Mouse (Mus musculus) forebrain, embryonic 16.5 days (tissue): ENCODE data around the gene Fam241a. TPM values are rescaled to one million over a fixed set of nuclear protein-coding genes. Genes with fewer than 3 reads are reported as not detected.
A peak's percentile ranks its signal among the peaks of the same experiment; 100 is the strongest.

Experiments
- ATAC-seq: fragments of 200-750 bp; cut with Nextera tagmentation; 2 replicates; pipeline ENCODE4 v1.8.0; 2017; ENCODE audit warnings: mild to moderate bottlenecking, moderate library complexity
- H3K27ac ChIP-seq: fragments of 300-500 bp; sonication (generic); 2 replicates; pipeline ENCODE4 v1.5.1; 2014; ENCODE audit warnings: low read length, control low read depth
- H3K27me3 ChIP-seq: fragments of 300-500 bp; sonication (generic); replicated peaks from 2 replicates; pipeline ENCODE4 v1.6.1; 2014; ENCODE audit warnings: low read length; ENCODE audit not compliant: control insufficient read depth, insufficient read depth
- H3K36me3 ChIP-seq: fragments of 300-500 bp; sonication (generic); 2 replicates; pipeline ENCODE4 v1.6.1; 2014; ENCODE audit not compliant: control insufficient read depth, insufficient read depth
- H3K4me1 ChIP-seq: fragments of 300-500 bp; sonication (generic); replicated peaks from 2 replicates; pipeline ENCODE4 v1.6.1; 2014; ENCODE audit warnings: low read length; ENCODE audit not compliant: control insufficient read depth, insufficient read depth
- H3K4me2 ChIP-seq: fragments of 300-500 bp; sonication (generic); 2 replicates; pipeline ENCODE4 v1.6.1; 2014; ENCODE audit warnings: mild to moderate bottlenecking, low read length, control low read depth
- H3K4me3 ChIP-seq: fragments of 300-500 bp; sonication (generic); replicated peaks from 2 replicates; pipeline ENCODE4 v1.5.1; 2014; ENCODE audit warnings: mild to moderate bottlenecking, low read length, control low read depth
- H3K9ac ChIP-seq: fragments of 300-500 bp; sonication (generic); replicated peaks from 2 replicates; pipeline ENCODE4 v1.6.1; 2014; ENCODE audit warnings: low read depth, low read length, control low read depth
- H3K9me3 ChIP-seq: fragments of 300-500 bp; sonication (generic); 2 replicates; pipeline ENCODE4 v1.6.1; 2016; ENCODE audit warnings: low read length; ENCODE audit not compliant: control insufficient read depth
- WGBS: fragments of 180-500 bp; shearing (Covaris S2); extraction: QIAGEN DNeasy Blood & Tissue Kit; methylation state at CpG from one replicate; pipeline ENCODE4 v1.1.7; 2014; 5-methylcytosine and 5-hydroxymethylcytosine counted together
- polyA plus RNA-seq: library from polyadenylated mRNA; unstranded; fragments of >200 nt; fragmentation: Nextera tagmentation; extraction: Ambion mirVana; gene quantifications from 2 replicates; pipeline ENCODE4 v1.2.1, GENCODE M21; 2015

The Fam241a gene
- 10.2 and 10.5 TPM in 2 replicates for polyA plus RNA-seq

DNA sequence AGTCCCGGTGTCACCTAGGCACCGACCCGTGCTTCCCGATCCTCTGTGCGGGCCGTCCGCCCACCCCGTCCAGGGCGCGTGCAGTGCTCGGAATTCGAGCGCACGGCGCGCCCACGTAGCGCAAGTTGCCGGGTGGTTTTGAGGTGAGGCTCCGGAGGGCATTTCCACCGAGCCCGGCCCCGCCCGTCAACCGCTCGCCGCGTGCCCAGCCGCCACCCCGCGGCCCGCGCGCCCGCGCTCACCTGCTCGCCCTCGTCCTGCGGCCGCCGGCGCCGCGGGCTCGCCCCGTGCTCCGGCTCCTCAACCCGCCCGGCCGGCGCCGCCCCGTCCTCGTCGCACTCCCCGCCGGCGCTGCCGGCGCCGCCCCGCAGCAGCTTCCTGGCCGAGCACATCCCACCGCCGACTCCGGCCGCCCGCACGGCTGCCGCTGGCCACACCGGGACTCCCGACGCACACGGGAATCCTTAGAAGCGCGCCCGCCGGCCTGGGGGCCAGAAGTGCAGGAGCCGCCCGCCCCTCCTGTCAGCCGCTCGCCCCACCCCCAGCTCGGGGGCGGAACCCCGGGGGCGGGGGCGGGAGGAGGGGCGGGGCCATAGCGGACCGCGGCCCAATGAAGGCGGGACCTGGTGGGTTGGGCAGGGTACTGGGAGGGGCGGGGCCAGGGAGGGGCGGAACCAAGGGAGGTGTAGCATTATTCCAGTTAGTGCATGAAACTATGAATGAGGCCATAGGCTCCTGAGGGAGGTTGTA is at the start of gene Fam241a:
Fam241a (minus strand) TSS at position 533 of the 750 bp plus-strand sequence.
- H3K4me2 ChIP-seq, result peak within 1 kb of the TSS; percentile 80
- peak within 1 kb of the TSS; percentile 87 for H3K4me3 ChIP-seq
- ATAC-seq, result peak; percentile 96
- 0% methylated on average over 82 of the region's 94 CpGs for WGBS
- H3K4me1 ChIP-seq, result peaks cover 6% of the 10 kb centered on the region
- H3K36me3 ChIP-seq, result no peaks in the 10 kb centered on the region
- no peaks in the 10 kb centered on the region for H3K9me3 ChIP-seq
- peak within 1 kb of the TSS; percentile 74 for H3K9ac ChIP-seq
- H3K27me3 ChIP-seq, result 0 out of 2 replicates have a peak, but pooled peaks cover 2% of the 10 kb centered on the region
- no peak within 1 kb of the TSS; the same call in 1 of the 2 replicates for H3K27ac ChIP-seq

DNA sequence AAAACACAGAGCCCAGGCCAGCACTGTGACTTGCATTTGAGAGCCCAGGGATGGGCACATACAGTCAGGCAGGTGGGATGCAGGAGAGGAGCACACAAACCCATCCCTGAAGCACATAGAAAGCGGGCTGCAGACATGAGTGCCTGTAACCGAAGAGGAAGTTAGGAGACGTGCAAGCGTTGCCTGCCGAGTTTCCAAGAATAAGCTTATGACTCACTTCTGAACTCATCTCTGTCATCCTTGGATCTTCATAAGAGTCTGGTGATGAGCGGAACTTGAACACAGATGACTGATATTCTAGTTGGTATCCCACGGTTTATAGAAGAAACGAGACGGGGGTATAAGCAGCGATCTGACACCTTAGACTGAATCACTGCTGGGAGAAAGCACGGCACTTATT is 36.3 kb upstream of the Fam241a start:
- Histone ChIP-seq H3K4me1 (no peaks in the 10 kb centered on the region), H3K27me3 (no peaks in the 10 kb centered on the region), H3K4me2 (no peak overlapping the region), H3K4me3 (no peak overlapping the region), H3K36me3 (no peaks in the 10 kb centered on the region), H3K9me3 (no peaks in the 10 kb centered on the region), H3K9ac (no peak overlapping the region), H3K27ac (no peak overlapping the region)
- no peak for ATAC-seq
- WGBS, result 96% methylated on average over 11 of the region's 11 CpGs

DNA sequence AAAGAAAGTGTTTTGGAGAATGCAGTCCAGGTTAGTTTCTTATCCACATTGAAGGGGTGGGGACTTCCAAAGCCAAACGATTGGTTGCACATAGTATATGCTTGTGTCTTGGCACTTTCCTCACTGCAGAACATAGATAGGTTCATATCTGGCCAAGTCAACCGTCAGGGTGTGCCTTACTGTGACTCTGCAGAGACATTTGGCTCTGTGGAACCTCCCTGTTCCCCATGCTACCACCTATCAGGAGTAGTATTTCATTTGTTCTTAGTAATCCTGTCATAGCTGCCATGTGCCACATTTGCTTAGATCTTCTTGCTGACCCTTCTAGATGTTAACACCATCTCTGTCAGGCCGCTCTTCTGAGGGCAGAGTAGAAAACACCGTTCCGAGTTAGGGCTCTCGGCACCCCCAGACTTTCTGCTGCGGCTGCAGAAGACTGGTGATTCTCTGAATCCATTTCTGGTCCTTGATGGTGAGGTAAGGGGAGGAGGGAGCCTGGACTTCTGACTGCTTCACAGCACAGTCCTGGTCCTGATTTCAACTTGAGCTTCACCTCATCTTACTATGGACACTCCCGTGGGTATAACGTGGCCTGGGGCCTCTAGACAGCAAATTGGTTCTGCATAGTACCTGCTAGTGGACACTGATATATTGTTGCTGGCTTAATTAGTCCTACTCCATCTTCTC is 34.3 kb upstream of the Fam241a start:
- Histone ChIP-seq H3K4me2 (no peak overlapping the region), H3K9me3 (no peaks in the 10 kb centered on the region), H3K27me3 (no peaks in the 10 kb centered on the region), H3K36me3 (no peaks in the 10 kb centered on the region), H3K27ac (no peak overlapping the region), H3K9ac (no peak overlapping the region), H3K4me1 (no peaks in the 10 kb centered on the region), H3K4me3 (no peak overlapping the region)
- ATAC-seq, result no peak
- 91% methylated on average over 9 of the region's 9 CpGs for WGBS

DNA sequence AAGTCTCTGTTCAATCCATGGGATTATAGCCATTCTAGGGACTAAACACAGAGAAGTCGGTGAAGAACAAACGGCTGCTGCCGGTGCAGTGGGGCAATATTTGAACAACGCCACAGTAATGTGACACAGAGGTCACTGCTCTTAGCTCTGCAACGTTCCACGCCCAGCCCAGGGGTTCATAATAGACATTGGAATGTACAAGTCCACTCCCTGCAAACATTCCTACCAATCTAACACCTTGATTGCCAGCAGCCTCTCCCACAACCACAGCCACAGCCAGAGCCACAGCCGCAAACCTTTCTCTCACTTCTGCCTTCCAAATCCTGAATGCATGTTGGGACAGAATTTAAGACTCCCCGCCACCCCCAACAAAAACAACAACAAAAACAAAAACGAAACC is 33.8 kb upstream of the Fam241a start:
- Histone ChIP-seq H3K4me3 (no peak overlapping the region), H3K9me3 (no peaks in the 10 kb centered on the region), H3K4me2 (no peak overlapping the region), H3K4me1 (no peaks in the 10 kb centered on the region), H3K36me3 (no peaks in the 10 kb centered on the region), H3K9ac (no peak overlapping the region), H3K27ac (no peak overlapping the region), H3K27me3 (no peaks in the 10 kb centered on the region)
- no peak for ATAC-seq
- WGBS, result 76% methylated on average over 9 of the region's 9 CpGs

DNA sequence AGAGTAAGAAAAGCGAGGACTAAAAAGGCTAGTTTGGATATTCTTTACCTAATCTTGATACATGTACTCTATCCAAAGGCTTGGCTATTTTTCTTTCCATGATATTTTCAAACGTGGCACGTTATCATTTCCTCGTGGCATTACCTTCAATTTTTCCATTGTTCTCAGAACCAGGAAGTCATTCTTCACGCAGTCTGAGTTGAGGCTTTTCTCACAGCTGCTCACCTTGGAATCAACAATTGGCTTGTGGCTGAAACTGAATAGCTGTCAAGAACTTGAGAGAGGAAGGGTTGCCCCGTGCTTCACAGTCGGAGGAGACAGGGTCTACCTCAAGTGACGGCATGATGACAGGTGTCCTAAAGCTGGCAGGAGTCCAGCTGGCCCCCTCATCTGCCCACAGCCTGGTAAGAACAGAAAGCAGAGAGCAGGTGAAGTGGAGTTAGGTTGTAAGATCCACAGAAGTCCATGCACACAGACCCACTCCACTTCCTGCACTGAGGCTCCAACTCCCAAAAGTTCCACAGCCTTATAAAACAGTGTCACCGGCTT is 30.6 kb upstream of the Fam241a start:
- Histone ChIP-seq H3K36me3 (no peaks in the 10 kb centered on the region), H3K9ac (no peak overlapping the region), H3K27me3 (no peaks in the 10 kb centered on the region), H3K4me1 (no peaks in the 10 kb centered on the region), H3K4me2 (no peak overlapping the region), H3K4me3 (no peak overlapping the region), H3K9me3 (no peaks in the 10 kb centered on the region), H3K27ac (no peak overlapping the region)
- no peak for ATAC-seq
- 71% methylated on average over 9 of the region's 9 CpGs for WGBS

DNA sequence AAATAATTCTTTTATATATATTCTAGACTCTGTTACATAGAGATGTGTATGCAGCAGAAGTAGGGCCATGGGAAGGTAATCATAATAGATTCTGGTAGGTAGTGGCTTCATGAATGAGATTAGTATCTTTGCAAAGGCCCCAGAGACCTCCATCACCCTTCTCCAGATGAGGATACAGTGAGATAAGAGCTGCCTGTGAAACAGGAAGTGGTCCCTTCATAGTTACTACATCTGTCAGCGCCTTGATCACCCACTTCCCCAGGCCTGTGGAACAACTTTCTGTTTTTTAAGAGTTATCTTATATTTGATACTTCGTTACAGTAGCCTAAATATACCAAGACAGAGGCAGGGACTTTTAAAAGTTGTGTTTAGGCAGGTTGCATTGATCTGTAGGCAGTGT is 28.3 kb upstream of the Fam241a start:
- Histone ChIP-seq H3K9ac (no peak overlapping the region), H3K27me3 (no peaks in the 10 kb centered on the region), H3K9me3 (no peaks in the 10 kb centered on the region), H3K36me3 (no peaks in the 10 kb centered on the region), H3K4me2 (no peak overlapping the region), H3K27ac (no peak overlapping the region), H3K4me1 (no peaks in the 10 kb centered on the region), H3K4me3 (no peak overlapping the region)
- no peak for ATAC-seq
- 78% methylated on average over 2 of the region's 2 CpGs for WGBS

DNA sequence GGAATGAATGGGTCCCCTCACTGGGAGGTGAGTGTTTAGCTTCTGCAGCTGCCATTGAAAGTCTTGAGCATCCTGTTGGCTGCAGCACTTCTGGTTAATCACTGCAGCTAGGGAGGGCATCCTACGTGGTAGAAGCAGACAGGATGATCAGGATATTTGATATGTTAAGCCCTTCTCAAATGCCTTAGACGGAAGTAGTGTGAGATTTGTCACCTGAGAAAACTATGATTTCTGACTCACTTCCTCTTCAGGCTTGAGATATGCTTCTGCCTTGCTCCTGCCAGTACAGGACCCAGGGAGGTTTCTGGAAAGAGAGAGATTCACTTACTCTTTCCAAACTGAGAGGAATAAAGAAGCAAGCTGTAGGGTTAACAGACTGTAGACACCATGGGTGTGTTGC is 27.1 kb upstream of the Fam241a start:
- WGBS, result 83% methylated on average over 2 of the region's 2 CpGs
- H3K27ac ChIP-seq, result no peak overlapping the region
- no peaks in the 10 kb centered on the region for H3K36me3 ChIP-seq
- H3K4me2 ChIP-seq, result no peak overlapping the region
- no peak overlapping the region for H3K4me3 ChIP-seq
- no peak for ATAC-seq
- H3K9ac ChIP-seq, result no peak overlapping the region
- no peaks in the 10 kb centered on the region for H3K27me3 ChIP-seq
- H3K4me1 ChIP-seq, result no peaks in the 10 kb centered on the region
- no peaks in the 10 kb centered on the region for H3K9me3 ChIP-seq

DNA sequence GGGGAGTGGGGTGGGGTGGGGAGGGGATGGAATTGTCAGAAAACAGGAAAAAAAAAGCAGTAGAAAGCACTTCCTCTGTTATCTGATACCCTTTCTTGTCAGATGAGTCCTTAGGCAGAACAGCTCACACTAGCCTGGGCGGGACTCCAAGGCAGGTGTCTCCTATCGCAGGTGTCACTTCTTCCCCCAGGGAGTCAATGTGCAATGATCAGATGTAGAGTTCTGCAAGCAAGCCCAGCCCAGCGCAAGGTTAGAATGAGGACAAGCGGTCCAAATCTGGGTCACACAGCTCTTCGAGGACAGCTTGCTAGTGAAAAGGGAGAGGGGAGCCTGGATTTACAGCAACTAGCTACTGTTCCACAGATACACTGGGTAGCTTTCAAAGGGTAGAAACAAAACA is 26.0 kb upstream of the Fam241a start:
- 90% methylated on average over 5 of the region's 5 CpGs for WGBS

DNA sequence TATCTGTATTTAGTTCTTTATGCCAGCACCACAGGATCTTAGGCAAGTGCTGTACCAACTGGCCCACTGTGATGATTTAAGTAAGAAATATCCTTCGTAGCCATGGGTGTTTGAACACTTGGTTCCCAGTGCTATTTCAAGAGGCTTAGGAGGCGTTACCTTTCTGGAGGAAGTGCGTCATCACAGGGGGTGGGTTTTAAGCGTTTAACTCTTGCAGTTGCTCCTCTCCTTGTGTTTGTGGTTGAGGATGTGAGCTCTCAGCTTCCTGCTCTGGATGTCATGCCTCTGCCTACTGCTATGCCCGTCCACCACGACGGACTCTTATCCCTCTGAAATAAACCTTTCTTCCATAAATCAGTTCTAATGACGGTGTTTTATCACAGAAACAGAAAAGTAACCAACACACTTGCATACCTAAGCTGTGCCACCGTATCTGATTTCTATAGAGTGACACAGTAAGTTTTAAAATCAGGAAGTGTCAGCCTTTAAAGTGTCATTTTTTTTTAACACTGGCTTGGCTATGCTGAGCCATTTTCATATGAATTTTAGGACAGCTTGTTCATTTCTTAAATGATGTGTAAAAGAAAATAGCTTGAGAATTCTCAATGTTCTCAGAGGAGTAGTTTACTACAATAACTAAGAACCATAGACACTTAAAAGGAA is 22.0 kb upstream of the Fam241a start:
- Histone ChIP-seq H3K4me1 (no peaks in the 10 kb centered on the region; the same call in 1 of the 2 replicates), H3K4me3 (no peak overlapping the region), H3K27me3 (no peaks in the 10 kb centered on the region), H3K4me2 (no peak overlapping the region), H3K27ac (no peak overlapping the region), H3K36me3 (no peaks in the 10 kb centered on the region), H3K9ac (no peak overlapping the region), H3K9me3 (no peaks in the 10 kb centered on the region)
- WGBS, result 82% methylated on average over 9 of the region's 9 CpGs
- ATAC-seq, result no peak

More for the DNA sequence above, 26.0 kb upstream of the Fam241a start:
- H3K9me3 ChIP-seq, result no peaks in the 10 kb centered on the region
- no peak overlapping the region for H3K4me2 ChIP-seq
- H3K4me3 ChIP-seq, result no peak overlapping the region
- no peaks in the 10 kb centered on the region for H3K36me3 ChIP-seq
- no peaks in the 10 kb centered on the region for H3K4me1 ChIP-seq
- no peak overlapping the region for H3K9ac ChIP-seq
- H3K27ac ChIP-seq, result no peak overlapping the region
- no peak for ATAC-seq
- no peaks in the 10 kb centered on the region for H3K27me3 ChIP-seq
